Mouse (Mus musculus): ENCODE measurements around the gene Jak3. TPM values are rescaled to one million over a fixed set of nuclear protein-coding genes. Genes with fewer than 3 reads are reported as not detected.
A peak's percentile ranks its signal among the peaks of the same experiment; 100 is the strongest.
"Not testable (repeated sequence)": the region's sequence is repeated elsewhere in the genome, so short reads cannot be mapped to it uniquely, and the experiment has no call there.

The Jak3 gene
- polyA plus RNA-seq, 1 experiment = 5.7 TPM

DNA sequence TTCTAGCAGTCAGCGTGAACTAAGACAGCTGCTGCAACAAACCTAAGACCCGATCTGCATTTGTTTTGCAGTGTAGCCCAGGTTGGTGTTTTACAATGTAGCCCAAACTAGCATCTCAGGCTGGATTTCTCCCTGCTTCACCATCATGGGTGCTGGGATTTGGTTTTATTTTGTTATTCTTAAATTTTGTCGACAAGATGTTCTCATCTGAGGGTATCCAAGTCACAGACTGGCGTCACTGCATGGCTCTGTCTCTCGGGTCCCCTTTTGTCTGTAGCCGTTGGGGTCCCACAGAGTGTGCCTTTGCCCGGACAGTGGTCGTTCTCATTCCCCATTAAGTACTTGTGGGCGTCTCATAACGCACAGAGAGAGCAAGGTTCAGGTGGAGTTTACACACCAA is 8.6 kb downstream of the Jak3 start:
- no peak for DNase-seq (ENCODE audit: extremely low spot score in 1 of 2, low spot score in 1 of 2)

DNA sequence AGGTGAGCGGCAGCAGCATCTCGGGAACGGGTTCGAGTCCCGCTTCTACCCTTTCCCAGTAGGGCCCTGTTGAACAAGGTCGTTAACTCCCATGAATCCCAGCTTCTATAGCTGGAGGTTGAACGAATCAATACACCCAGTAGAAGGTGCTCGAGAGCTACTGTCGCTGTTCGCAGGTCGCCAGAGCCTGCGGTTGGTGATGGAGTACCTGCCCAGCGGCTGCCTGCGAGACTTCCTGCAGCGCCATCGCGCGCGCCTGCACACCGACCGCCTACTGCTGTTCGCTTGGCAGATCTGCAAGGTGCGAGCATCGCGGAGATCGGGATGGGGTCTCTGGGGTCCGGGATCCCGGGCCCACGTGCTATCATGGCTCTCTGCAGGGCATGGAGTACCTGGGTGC is 9.5 kb downstream of the Jak3 start:
- no peak for DNase-seq (ENCODE audit: extremely low spot score in 1 of 2, low spot score in 1 of 2)

DNA sequence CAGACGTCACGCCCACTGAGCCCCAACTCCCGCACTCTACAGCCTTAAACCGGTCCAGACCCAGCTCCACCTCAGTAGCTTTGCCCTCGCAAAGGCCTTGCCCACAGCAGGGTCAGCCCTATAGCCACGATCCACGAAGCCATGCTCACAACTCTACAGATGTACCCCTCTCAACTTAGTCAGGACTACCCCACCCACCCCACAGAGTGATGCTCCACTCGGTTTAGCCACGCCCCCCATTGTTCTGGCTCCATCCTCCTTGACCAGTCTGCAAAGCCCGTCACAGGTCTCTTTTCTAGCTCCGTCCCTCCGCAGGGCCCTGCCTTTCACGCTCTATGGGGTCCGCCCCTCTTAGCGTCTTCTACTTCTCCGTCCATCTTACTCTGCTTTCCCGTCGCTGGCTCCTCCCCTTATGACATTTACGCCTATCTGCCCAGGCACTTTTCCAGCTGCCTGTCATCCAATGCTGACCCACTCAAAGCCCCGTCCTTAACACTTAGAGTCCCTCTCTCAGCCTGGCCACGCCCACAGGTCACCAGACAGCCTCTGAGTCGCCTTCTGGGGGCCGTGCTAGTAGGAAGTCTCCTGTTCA is 10.1 kb downstream of the Jak3 start:
- DNase-seq (ENCODE audit: extremely low spot score in 1 of 2, low spot score in 1 of 2) = no peak

DNA sequence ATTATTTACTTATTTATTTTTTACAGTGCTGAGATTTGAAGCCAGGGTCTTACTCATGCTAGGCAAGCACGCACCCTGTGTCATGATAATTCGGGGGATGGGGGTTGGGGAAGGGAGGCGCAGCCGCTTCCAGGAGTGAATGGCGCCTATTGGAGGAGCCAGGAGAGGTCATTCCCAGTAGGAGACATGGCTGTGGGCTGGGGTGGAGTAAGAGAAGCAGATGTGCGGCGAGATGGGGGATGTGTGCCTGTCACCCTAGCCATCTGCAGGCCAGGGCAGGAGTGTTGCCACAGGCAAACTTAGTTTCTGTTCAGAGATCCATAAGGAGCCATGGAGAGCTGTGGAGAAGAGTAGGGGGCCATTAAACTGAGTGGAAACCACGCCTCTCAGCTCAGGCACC is 11.5 kb downstream of the Jak3 start:
- no peak for DNase-seq (ENCODE audit: extremely low spot score in 1 of 2, low spot score in 1 of 2)

DNA sequence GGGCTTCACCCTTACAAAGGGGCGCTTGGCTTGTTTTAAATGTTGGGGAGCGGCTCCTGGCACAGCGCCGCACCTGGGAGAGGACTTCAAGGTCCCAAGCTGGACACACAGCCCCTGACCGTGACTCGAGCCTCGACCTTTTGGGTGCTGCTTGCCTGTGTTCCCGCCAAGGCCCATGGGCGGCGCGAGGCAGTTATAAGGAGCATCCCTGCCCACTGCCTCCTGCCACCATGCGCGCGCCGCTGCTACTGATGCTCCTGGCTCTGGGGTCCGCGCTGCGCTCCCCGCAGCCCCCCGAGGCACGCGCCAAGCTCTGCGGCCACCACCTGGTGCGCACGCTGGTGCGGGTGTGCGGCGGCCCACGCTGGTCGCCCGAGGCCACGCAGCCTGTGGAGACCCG is 12.9 kb downstream of the Jak3 start, which contains the start of gene Insl3:
Insl3 (plus strand) TSS at position 187 of the 400 bp plus-strand sequence.
- DNase-seq (ENCODE audit: extremely low spot score in 1 of 2, low spot score in 1 of 2) = no peak

DNA sequence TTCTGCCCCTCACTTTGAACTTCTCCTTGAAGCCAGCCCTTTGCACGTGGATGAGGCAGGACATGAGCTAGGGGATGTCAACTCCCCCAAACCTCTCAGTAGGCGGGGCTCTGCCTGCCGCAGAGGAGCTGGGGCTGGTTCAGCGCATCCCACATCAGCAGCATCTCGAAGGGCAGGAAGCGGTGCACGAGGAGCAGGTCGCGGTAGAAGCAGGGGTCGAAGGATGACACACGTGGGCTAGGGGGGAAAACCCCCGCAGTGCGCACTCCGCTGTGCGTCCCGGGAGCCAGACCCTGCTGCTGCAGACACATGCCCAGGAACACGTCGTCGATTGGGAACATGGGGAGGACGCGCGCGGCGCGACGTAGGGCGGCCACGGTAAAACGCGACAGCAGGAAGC is 16.4 kb downstream of the Jak3 start:
- no peak for DNase-seq (ENCODE audit: extremely low spot score in 1 of 2, low spot score in 1 of 2)

DNA sequence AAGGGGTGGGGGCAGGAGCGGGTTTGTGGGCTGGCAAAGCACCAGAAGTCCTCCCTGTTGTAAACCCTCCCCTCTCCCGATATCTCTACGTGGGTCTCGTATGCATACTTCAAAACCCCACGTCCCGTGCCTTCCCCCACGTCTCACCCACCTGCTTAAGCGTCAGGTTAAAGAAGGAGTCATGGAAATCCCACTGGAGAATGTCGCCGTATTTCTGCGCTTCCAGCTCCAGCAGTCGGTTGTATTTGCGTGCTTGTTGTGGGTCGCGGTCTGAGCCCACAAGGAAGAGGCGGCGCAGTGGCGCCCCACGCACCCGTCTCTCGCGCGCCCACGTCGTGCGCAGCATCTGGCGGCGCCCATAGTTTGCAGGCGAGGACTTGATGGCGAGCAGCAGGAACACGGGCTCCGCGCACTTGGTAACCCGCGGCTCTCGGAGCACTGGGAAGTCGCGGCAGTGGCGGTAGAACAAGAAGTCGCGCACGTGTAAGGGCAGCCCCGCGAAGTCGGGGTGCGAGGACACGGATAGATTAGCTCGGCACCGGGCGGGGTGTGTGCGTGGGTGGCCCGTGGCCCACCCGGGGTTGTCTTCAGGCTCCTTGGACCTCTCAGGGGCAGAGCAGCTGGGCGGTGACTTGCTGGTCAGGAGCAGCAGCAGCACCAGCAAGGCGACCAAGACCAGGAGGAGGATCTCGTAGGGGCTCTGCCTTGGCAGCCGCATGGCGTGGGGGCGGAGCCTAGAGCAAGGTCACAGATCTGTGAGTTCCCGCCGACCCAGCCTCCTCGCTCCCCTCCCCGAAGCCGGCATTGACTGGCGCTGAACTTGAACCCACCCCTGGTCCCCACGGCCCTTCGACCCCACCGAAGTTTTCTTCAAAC is 17.3 kb downstream of the Jak3 start:
- DNase-seq (ENCODE audit: extremely low spot score in 1 of 2, low spot score in 1 of 2) = no peak

DNA sequence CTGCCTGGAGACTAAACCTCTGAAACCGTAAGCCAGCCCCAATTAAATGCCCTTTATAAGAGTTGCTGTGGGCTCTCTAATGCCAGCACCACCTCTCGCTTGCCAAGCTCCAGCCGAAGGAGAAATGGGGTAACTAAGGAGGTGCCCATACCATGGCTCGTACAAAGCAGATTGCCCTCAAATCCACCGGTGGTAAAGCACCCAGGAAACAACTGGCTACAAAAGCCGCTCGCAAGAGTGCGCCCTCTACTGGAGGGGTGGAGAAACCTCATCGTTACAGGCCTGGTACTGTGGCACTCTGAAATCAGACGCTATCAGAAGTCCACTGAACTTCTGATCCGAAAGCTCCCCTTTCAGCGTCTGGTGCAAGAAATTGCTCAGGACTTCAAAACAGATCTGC is 19.4 kb downstream of the Jak3 start:
- DNase-seq (ENCODE audit: extremely low spot score in 1 of 2, low spot score in 1 of 2) = not testable (repeated sequence)

DNA sequence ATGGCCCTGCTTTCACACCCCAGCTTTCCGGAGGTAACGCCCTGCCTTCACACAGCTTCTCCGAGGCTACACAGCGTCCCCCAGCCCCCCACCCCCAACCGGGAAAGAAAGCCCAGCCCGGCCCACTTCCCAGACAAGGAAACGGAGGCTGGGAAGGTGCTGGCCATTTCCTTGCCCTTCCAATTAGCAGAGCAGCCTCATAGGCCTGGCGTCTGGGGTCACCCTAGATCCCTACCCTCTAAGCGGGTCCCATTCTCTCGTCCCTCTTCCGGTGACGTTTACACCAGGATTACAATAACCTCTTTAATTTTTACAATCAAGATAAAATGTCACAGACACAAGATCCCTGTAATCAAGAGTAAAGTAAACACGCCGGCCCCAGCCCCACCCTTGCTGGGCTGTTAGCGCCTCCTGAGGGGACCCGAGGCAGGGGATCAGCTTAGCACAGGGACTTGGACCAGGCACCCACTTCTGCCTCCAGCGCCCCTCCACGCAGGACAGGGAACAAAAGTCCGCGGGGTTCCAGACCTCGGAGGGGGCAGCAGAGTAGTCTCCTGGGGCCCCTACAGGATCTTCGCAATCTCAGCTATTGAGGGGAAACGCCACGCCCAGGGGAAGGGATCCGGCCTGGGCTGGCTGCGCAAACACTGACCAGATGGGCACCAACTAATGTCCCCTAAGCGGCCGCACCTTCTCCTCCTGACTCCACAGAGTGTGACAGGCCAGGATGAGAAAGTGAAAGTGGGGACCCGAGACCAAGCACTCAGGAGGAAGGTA is 24.6 kb downstream of the Jak3 start:
- no peak for DNase-seq (ENCODE audit: extremely low spot score in 1 of 2, low spot score in 1 of 2)

DNA sequence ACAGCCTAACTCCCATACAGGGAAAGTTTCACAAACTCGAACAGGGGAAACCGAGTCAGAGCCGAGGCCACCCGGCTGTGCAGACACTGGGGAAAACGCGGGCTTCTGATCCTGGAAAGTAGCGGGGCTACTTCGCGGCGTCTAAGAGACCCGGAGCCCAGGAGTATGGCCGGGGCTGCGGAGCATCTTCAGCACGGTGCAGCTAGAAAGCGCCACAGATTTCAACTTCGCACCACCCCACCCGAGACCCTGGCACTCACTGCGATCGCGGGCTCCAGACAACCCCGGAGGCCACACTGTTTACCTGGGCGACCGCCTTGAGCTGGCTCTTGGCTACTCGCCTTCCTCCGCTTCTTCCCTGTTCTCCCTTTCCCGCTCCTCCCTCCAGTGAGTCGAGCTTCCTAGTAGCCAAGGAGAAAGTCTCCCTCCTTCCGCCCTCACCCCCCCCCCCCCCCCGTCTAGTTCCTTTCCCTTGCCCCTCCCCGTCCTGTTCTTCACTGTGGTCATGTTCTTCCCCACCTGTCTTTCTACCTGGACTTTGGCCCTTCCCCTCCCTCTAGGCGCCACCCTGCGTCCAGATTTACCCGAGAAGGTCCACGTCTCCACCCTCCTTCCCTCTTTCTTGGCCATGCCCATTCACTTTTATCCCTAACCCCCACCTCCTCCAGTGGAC is 25.5 kb downstream of the Jak3 start, which contains the start of gene B3gnt3:
B3gnt3 (minus strand) TSS at position 376 of the 673 bp plus-strand sequence.
- no peak for DNase-seq (ENCODE audit: extremely low spot score in 1 of 2, low spot score in 1 of 2)

DNA sequence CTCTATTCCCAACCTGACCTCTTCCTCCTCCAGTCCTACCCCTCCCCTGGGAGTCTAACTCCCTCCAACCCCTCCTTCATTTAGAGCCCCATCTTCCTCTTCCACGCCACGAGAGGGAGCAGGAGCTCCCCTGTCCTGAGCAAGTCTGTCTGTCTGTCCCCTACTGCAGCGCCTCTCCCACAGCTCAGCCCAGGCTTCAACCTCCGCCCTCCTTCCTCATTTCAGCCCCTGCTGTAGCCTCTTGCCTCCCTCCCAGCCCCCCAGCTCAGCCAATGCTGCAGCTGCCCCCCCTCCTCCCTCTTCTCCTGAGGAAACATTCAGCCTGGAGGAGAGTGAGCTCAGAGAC is 26.0 kb downstream of the Jak3 start:
- DNase-seq (ENCODE audit: extremely low spot score in 1 of 2, low spot score in 1 of 2) = no peak

DNA sequence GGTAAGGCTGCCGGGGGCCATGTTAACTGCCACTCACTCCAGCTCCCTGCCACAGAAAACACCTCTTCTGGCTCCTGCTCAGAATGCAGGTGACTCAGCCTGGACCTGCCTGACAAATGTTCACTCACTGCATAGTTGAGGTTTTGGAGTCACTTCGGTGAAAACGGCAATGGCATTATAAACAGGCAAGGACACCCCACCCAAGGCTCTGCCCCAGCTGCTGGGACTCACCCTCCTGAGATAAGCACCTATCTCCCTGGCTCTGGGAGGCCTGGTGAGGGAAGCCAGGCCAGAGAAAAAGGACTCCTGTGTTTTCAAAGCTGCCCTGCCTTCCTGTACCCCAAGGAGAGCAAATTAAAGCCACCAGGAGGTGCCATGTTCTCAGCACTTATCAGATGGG is 26.8 kb downstream of the Jak3 start:
- no peak for DNase-seq (ENCODE audit: extremely low spot score in 1 of 2, low spot score in 1 of 2)

DNA sequence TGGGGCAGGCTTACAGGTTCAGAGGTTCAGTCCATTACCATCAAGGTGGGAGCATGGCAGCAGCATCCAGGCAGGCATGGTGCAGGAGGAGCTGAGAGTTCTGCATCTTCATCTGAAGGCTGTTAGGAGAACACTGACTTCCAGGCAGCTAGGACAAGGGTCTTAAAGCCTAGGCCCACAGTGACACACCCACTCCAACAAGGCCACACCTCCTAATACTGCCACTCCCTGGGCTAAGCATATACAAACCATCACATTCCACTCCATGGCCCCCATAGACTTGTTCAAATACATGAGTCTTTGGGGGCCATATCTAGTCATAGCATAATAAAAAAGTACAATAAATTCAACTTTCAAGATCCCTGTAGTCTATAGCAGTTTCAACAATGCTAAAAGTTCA is 27.3 kb downstream of the Jak3 start:
- DNase-seq (ENCODE audit: extremely low spot score in 1 of 2, low spot score in 1 of 2) = not testable (repeated sequence)

DNA sequence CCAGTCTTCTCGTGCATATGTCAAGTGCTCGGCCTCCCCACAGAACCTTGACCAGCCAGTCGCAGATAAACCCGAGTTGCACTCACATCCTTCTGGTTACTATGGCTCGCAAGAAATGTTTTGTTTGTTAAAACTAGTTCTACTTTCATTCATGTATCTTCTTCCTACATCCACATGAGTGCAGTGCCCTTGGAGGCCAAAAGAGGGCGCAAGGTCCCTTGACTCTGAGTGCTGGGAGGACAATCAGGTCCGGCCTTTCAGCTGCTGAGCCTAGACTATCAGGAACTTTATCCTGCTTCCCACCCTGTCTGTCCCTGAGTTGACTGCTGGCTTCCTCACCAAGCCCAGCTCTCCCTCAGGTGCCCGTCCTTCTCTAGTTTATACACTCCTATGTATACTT is 31.8 kb downstream of the Jak3 start:
- peak in 1 of 2 experiments; percentile 79 for DNase-seq (ENCODE audit: extremely low spot score in 1 of 2, low spot score in 1 of 2)

DNA sequence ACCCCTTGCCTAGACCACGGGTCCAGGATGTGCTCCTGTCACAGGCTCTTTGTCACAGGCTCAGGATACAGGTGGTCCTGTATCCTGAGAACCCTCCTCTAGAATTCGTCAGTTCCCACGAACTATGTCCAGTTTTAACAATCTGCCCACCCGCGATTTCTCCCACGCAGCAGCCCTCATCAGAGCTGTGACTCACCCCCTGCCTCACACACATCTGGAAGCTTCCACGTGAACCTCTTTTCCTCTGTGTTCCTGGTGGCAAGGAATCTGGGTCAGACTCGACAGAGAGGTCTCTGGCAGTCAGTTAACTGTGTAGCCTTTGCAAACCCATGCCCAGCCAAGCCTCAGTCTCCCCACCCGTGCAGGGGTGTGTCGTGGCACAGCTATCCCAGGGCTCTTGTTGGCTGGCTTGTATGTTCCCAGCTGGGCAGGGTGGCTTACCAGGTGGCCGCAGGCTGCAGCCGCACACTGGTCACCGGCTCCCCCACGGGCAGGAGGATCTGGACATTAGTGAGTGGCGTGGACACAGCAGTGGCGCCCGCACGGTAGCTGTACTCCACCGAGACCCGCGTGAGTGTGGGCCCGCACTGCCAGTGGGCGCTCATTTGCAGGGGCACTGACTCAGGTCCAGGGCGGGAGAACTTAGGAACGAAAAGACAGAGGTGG is 33.2 kb downstream of the Jak3 start:
- peak in 1 of 2 experiments; percentile 67 for DNase-seq (ENCODE audit: extremely low spot score in 1 of 2, low spot score in 1 of 2)

DNA sequence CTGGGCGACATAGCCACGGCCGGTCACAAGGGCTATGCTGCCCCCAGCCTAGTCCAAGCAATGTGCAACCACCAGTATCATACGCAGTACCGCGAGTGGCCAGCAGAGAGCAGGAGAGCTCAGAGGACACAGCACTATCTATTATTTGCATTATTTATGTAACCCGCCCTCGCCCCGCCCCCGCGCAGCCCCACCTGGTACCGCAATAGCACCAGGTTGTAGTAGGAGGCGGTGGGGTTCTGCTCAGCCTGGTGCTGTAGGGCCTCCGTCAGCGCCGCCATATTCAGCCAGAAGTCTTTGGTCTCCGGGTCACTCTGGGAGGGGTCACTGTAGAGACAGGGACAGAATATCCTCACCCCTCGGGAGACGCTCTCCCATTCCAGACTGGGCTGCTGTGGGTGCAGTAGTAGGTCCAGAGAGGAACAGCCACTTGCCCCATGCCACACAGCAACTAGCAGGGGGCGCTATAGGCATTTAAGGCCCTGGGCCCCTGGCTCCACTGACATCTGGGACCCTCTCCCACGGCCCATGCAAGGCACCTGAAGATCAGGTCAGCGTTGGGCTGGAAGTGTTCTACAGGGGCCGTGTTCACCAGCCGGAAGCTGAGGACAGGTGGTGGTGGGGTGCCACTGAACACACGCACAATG is 33.8 kb downstream of the Jak3 start:
- peak; percentile 80 to 94 for DNase-seq (ENCODE audit: extremely low spot score in 1 of 2, low spot score in 1 of 2)

DNA sequence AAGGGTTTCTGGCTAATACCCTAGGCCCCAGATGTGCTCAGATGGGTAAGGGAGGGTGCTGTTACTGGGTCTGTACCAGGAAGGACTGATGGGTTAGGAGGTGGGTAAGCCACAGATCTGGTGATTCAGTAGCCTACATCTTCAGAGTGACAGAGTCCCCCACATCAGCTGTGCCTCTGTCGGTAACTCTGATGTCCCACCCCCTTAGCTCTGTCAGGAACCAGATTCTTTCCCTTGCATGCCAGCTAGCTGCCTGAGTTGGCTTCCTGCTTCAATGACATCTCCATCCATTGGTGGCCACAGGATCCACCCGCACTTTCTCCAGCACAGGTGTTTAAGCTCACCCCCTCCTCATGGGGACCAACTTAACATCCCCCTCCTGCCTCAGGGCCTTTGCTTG is 35.5 kb downstream of the Jak3 start:
- peak in 1 of 2 experiments; percentile 57 for DNase-seq (ENCODE audit: extremely low spot score in 1 of 2, low spot score in 1 of 2)

DNA sequence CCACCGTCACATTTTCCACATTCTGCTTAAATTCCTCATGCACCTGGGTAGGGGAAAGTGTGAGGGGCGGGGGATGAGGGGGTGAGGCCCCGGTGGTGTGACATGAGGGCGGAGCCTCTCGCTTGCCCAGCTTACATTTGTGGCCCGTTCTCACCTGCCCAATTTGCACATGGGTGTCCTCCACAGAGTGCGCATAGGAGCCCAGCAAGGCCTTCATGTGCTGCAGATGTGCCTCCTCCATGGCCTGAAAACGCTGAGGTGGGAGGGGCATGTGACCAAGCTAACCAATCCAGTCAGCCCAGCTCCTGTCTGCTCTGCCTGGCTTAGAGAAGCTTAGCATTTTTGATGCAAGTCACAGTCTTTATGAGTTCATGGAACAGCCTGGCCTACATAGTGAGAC is 39.4 kb downstream of the Jak3 start:
- no peak for DNase-seq (ENCODE audit: extremely low spot score in 1 of 2, low spot score in 1 of 2)

DNA sequence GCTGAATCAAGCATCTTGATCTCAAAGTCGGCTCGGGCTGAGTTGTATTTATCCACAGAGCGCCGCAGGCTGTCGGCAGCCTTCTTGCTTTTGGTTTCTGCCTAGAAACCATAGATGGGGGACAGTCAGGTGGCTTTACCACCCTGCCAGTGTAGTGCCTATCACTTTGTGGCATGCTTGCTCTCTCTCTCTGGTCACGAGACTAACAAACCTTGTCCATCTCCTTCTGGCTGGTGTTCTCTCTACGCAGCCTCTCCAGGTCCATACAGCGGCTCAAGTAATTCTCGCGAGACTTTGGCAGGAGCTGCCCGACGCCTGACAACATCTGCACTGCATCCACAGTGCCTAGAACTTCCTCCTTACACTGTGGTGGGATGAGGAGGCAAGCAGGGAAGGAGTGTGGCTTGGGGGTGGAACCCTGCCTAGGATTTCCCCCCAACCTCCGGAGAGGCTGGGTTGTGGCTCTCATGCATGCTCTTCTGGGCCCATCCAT is 40.5 kb downstream of the Jak3 start:
- no peak for DNase-seq (ENCODE audit: extremely low spot score in 1 of 2, low spot score in 1 of 2)

DNA sequence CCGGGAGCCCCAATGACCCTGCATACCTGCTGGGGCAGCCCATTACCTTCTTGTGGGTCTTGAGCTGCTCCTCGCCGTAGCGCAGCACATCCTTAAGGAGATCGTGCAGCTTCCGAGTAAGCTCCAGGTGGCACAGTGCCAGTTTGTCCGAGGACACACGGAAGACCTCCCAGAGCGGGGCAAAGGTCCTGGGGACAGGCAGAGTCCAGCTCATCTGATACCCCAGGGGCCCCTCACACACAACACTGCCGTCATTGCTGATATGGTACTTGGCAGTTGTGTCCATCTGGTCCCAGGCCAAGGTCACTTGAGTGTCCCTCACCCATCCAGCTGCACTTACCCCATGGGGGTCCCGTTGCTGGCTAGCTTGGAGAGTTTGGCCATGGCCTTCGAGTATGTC is 41.0 kb downstream of the Jak3 start:
- DNase-seq (ENCODE audit: extremely low spot score in 1 of 2, low spot score in 1 of 2) = no peak

All from frontal cortex, adult 2 months (tissue).